Mouse (Mus musculus): ENCODE measurements around the gene Rfc5.

DNA sequence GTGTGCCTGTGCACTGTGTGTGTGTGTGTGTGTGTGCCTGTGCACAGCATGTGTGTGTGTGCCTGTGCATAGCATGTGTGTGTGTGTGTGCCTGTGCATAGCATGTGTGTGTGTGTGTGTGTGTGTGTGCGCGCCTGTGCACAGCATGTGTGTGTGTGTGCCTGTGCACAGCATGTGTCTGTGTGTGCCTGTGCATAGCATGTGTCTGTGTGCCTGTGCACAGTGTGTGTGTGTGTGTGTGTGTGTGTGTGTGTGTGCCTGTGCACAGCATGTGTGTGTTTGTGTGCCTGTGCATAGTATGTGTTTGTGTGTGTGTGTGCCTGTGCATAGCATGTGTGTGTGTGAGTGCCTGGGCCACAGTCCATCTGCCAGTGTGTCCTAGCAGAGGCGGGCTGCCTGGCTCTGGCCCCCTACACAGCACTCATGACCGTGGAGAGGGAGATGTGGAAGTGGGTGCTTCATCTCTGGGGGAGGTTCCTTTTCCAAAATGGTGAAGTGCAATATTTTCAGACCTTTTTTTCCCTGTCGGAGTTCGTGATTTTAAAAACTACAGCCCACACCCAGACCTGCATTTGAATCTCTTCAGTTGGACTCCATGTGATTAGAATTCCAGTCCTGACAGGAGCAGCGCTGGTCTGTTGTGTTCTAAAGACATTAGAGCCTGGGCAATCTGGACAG lies 14.3 kb downstream of the Rfc5 start:
- TF ChIP-seq E2F4 (IDR thresholded peaks at IDR 0.05; ENCODE audit: insufficient read depth) (no peak), MYOD1 (IDR thresholded peaks at IDR 0.05; ENCODE audit: control insufficient read depth in 1 of 3, insufficient read length in 2 of 3, low read depth in 2 of 3) (no peak), TCF3 (IDR thresholded peaks at IDR 0.05; ENCODE audit: insufficient read length, low read depth) (no peak), CEBPB (IDR thresholded peaks at IDR 0.05; ENCODE audit: insufficient read depth, poor library complexity, severe bottlenecking) (no peak), POLR2A (IDR thresholded peaks at IDR 0.05; ENCODE audit: insufficient read length, low read depth) (peak; percentile 49), POLR2AphosphoS2 (IDR thresholded peaks at IDR 0.05; ENCODE audit: insufficient read length, low read depth) (peak; percentile 11), USF1 (IDR thresholded peaks at IDR 0.05; ENCODE audit: low read depth) (no peak), MYOG (IDR thresholded peaks at IDR 0.05; ENCODE audit: control insufficient read depth in 1 of 3, insufficient read depth in 1 of 3, insufficient read length in 2 of 3, low read depth in 2 of 3) (no peak), MAX (IDR thresholded peaks at IDR 0.05; ENCODE audit: low read depth) (no peak), TCF12 (IDR thresholded peaks at IDR 0.05; ENCODE audit: insufficient read depth, poor library complexity, severe bottlenecking) (no peak), SRF (IDR thresholded peaks at IDR 0.05; ENCODE audit: control insufficient read depth, insufficient read length, low read depth) (no peak)
